Mouse (Mus musculus): ENCODE data around the gene Tmem185b.

Gene Tmem185b

DNA sequence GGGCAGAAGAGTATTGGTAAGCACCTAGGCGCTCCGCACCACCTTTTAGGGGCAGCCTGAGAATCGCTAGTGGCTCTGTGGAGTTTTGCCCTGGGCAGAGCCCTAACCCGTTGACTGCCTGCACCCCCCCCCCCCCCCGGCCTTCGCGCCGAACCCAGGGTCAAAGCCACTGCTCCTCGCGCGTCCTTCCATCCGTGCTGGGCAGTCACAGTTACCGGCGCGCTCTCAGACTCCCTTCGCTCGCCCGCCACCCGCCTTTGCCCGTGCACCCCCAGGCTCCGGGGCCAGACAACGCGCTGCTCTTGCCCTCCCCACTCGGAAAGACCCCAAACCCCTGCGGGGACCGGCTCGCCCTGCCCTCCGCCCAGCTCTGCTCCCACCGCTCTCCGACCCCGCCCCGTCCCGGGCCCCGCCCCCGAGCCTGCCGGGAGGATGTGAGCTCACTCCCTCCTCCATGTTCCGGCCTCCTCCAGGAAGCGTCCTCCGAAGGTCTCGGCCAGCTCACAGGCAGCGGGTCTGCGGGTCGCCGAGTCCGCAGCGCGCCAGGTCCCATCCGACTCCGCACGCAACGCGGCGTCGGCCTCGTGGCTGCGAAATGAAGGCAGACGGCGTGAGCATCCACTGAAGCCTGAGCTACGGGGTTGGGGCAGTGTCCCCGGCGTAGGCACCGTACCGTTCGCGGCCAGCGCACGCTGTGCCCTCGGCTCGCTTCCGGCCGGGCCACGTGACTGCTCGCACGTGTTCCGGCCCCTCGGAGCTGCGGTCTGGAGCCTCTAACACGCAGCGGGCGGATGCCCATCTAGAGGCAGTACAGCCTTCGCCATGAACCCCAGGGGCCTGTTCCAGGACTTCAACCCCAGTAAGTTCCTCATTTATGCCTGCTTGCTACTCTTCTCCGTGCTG lies at the start of gene Tmem185b:
TSS of gene Tmem185b (plus strand) at position 472 of the 903 bp plus-strand sequence.
- in situ Hi-C loops (cut with MboI, MseI), result no loop called here

DNA sequence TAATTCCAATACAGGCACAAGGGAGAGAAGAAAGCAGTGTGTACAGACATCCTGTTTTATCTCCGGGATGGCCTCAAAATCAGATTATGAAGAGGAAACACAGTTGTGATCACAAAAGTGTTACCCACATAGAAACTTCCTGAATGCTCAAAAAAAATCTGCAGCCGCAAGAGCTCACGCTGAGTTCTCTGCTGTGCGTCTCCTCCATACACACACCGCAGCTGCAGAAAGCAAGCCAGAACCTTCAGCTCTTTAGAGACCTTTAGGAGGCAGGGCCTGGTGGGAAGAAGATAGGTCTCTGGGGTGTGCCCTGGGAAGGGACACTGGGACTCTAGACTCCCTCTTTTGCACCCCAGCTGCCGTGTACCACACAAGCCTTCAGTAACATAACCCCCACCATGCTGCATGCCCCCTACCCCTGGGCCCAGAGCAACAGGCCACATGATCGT lies 49.0 kb upstream of the Tmem185b start:
- in situ Hi-C loops (cut with MboI, MseI), result loop anchor here (10.0 kb wide), 1 partner anchor 392 kb away; no protein-coding TSS in a partner anchor

DNA sequence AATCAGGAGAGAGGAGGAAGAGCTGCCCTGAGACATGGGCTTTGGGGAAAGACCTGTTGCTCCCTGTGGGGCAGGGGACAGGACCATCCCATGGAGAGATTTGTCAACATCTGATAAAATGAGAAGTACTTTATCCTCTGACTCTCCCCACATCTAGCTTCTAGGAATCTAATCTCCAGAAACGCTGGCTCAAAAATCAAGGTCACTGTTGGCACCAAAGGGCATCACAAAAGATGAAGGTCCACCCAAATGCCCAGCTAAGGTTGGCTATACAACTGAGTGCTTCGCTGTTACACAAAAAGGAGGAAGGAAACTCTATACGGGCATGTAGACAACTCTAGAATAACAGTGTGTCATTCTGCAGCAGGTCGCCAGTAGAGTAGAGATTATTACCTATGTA lies 46.3 kb upstream of the Tmem185b start:
- in situ Hi-C loops (cut with MboI, MseI), result loop anchor here (10.0 kb wide), 1 partner anchor 395 kb away; no protein-coding TSS in a partner anchor

DNA sequence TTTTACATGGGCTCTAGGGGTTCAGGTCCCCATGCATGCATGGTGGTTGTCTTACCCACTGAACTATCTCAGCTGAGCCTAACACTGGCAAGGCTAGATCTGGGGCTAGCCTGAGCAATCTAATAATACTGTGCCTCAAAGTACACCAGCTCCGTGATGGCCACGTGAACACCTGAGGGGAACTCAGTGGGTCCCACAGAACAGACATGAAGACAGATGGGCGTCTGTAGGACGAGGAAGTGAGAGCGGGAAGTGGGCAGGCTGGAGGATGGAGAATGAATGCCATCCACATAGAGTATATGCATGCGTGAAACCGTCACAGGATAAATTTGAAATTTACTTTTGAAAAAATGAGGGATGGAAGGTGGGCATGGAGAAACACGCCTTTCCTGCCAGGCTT lies 45.3 kb upstream of the Tmem185b start:
- in situ Hi-C loops (cut with MboI, MseI), result no loop called here

DNA sequence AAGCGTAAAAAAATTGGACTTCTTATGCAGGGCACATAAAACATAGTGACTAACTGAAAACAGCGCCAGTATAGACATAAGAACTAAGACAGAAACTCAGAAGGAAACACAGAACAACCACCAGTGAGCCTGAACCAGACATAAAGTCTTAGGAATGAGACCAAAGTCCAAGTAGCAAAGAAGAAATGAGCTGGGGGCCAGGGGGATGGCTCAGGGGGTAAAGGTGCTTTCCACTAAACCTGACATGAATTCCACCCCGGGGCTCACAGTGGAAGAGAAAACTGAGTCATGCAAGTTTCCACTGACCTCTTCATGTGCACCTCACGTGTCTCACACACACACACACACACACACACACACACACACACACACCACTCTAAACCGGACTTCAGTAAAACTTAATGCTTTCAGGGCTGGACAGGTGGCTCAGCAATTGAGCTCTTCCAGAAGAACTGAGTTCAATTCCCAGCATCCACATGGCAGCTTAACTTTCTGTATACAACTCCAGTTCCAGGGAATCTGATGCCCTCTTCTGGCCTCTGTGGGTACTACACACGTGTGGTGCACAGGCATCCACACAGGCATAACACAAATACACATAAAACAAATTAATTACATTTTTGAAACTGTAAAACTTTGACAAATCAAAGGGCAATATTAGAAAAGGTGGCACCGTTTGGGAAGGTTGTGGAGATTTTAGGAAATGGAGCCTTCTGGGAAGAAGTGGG lies 44.6 kb upstream of the Tmem185b start:
- in situ Hi-C loops (cut with MboI, MseI), result no loop called here

DNA sequence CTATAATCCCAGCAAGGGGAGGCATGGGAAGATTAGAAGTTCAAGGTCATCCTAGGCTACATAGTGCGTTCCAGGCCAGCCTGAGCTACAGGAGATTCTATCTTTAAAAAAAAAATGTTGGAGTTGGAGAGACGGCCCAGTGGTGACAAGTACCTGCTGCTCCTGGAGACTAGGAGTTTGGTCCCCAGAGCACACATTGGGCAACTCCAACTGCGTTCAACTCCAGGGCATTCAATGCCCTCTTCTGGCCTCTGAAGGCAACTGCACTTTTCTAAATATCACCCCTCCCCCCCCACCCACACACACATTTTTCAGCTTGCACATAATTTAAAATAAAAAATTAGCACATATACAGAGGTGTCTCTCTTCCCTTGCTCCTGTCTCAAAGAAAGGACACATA lies 43.1 kb upstream of the Tmem185b start:
- in situ Hi-C loops (cut with MboI, MseI), result no loop called here

DNA sequence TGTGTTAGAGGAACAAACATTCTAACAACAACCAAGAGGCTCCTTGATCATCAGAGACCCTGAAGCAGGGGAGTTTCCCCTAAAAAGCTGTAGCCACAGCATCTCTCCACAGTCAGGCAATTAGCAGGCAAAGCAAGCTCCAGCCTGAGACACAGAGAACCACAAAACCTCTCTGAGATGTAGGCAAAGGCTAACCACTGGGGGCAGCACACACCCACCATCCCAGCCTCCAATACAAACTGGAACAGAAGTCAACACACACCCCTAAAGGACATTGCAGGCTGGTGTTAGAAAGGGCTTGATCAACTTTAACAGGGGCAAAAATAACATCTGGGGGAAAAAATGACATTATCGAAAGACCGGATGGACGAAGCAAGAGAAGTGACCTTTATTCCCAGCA lies 41.5 kb upstream of the Tmem185b start:
- in situ Hi-C loops (cut with MboI, MseI), result no loop called here

DNA sequence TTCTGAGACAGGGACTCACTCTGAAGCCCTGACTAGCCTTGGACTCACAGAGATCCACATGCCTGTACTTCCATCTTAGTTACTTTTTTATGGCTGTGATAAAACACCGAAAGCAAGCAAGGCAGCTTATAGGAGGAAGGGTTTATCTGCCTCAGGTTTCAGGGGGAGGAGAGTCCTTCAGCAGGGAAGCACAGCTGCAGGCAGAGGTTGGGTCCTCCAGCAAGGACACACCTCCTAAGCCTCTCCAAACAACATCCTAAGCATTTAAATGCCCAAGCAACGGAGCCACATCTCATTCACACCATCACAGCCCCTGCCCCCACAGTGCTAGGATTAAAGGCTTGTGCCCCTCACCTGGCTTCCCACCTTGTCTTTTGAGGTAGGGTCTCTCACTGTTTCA lies 40.1 kb upstream of the Tmem185b start:
- in situ Hi-C loops (cut with MboI, MseI), result no loop called here

DNA sequence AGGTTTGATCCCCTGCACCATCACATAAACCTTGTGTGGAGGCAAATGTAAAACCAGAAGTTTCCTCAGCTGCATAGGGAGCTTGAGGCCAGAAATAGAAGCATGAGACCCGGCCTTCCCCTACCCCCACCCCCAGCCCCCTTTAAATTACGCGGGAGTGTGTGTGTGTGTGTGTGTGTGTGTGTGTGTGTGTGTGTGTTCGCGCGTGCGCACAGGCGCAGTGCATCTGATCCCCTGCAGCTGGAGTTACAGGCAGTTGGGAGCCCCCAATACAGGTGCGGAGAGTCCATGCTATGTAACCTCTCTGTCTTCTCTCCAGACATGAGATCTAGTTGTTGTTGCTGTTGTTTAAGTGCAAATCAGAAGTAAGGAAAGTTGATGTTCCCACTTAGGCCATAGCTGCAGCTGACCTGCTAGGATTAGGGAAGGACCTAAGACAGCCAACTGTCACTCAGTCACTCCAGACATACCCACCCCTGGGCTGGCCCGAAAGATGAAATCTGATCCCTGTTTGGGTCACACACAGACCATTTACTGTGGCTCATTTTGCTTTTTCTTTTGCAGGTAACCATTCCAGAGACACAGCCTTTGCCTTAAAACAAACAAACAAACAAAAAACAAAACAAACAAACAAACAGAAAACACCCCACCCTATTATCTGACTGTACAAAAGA lies 37.9 kb upstream of the Tmem185b start:
- in situ Hi-C loops (cut with MboI, MseI), result no loop called here

DNA sequence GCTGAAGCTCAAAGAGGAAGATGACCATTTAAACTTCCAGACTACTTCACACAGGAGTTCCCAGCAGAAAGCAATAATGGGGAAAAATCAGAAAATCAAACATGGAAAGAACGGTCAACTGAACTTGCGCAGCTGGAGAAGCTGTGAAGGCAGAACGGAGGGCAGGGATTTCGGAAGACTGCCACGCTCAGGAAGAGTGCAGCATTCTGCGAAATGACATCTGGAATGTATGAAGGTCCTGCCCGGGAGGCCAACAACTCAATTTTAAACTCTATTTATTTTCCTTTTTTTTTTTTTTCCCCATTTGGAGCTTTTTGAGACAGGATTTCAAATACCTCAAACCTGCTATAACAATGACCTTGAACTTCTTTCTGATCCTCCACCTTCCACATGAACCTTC lies 35.2 kb upstream of the Tmem185b start:
- in situ Hi-C loops (cut with MboI, MseI), result no loop called here

DNA sequence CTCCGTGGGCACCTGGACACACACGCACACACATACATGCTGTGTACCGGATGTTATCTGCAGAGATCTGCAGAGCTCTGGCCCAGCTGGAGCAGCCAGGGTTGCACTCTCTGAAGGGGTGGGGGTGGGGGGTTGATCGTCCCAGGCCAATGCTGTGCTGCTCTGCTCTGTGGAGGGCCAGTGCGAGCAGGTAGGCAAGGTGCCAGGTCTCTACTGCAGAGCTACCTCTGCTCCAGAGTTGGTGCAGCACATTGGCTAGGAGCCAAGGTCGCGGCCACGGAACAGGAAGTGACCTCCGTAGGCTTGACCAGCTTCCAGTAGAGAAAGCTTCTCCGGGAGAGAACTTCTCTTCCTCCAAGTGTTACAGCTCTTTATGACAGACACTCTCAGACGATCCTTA lies 33.9 kb upstream of the Tmem185b start:
- in situ Hi-C loops (cut with MboI, MseI), result no loop called here

DNA sequence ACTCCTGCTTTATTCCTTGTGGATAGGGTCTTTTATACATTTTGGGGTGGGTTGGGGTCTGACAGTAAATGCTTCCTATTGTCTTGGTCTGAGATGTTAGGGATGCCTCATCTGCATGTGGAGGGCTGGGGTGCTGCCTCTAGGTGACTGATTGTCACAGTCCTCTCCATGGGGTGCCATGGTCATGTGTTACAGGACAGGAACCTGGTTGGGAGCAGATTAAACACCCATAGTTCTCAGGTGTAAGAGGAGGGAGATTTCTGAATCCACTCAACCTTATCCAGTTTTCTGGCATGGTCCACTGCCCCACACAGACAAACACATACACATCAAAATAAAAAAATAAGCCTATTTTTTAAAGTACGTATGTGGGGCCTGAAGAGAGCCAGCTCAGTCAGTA lies 33.5 kb upstream of the Tmem185b start:
- in situ Hi-C loops (cut with MboI, MseI), result no loop called here

DNA sequence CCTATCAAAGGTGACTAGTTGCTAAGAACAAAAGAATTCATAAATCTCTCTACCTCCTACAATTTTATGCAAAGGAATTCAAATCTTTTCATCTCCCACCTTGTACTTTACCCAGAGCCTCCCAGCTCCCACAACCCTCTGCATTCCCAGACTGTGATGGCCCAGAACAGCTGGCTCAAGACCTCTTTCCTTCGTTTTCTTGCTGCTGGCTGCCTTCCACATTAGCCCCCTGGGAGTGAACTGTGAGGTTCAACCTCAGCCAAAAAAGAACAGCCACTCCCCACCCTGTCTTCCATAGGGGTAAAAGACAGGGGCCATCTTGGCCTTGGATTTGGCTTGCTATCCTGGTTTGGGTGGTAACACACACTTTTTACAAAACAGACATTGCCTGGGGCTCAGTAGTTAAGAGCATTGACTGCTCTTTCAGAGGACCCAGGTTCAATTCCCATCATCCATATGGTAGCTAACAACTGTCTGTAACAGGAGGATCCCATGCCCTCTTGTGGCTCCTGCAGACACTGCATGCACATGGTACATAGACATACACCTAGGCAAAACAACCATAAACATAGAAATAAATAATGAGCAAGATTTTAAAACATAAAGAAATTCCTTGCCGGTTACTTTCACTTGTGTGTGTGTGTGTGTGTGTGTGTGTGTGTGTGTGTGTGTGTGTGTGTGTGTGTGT lies 31.8 kb upstream of the Tmem185b start:
- in situ Hi-C loops (cut with MboI, MseI), result no loop called here

DNA sequence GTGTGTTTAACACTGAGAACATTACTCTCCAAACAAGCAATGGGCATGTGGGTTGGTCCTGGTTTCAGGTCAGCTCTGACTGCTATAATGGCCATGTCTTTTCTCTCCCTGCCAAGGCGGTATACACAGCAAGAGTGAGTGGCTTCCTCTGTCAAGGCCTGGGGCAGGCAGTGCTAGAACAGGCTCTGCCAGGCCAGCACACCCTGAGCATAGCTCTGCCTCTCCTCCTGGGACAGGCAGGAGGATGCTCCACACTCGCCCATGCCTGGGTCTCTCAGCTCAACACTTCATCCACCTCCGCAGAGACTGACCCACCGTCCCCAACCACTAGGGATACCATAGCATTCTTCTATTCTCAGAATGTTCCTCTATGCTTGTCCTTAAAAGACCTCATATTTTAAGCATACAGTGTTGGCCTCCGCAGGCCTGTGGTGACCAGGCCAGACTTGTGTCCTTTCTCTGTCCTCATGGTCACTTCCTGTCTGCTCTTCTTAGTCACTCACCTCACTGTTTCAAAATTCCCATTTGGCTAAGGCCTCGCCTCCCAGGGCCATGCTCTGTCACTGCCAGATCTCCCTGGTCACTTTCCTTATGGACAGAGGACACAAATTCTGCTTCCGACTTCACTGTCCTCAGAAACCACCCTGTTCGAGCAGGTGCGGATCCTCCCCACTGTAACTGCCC lies 31.1 kb upstream of the Tmem185b start:
- in situ Hi-C loops (cut with MboI, MseI), result no loop called here

DNA sequence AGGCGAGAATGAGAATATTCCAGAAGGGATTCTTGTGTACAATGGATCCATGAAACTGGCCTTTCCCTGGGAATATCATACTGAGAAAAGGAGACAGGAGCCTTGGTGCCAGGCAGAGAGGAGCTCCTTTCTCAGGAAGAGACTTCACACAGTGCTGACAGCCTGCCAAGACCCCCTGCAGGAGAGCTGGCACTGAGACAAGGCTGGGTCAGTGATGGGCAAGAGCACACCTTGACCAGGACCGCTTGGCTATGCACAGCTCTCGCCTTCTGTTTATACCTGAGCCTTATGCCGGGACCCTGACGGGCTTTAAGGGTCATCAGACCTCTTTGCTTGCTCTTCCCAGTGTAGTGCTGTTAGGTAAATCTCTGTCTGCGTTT lies 30.6 kb upstream of the Tmem185b start:
- in situ Hi-C loops (cut with MboI, MseI), result no loop called here

DNA sequence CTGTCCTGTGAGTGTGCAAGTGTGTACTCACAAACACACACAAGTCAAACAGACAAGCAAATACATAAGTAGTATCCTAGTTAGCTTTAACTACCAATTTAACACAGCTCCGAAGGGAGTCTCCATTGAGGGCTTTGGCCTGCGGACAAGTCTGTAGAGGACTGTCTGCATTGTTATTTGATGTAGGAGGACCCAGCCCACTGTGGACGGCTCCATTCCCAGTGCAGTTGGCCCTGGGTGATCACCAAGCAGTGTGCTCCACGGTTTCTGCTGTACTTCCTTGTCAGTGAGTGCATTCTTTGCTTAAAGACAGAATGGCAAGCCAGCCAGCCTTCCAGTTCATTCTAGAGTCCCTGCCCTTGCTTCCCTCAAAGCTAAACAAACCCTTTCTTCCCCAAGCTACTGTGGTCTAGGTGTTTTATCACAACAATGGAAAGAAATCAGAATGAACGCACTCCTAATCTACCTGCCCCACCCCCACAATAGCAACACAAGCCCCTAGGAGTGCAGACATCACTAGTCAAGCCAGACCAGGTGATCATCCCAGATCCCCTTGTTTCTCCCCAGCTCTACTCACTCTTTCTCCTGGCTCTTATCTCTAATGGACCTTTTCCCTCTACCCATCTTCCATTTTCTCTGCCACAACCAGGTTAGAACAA lies 28.5 kb upstream of the Tmem185b start:
- in situ Hi-C loops (cut with MboI, MseI), result no loop called here

DNA sequence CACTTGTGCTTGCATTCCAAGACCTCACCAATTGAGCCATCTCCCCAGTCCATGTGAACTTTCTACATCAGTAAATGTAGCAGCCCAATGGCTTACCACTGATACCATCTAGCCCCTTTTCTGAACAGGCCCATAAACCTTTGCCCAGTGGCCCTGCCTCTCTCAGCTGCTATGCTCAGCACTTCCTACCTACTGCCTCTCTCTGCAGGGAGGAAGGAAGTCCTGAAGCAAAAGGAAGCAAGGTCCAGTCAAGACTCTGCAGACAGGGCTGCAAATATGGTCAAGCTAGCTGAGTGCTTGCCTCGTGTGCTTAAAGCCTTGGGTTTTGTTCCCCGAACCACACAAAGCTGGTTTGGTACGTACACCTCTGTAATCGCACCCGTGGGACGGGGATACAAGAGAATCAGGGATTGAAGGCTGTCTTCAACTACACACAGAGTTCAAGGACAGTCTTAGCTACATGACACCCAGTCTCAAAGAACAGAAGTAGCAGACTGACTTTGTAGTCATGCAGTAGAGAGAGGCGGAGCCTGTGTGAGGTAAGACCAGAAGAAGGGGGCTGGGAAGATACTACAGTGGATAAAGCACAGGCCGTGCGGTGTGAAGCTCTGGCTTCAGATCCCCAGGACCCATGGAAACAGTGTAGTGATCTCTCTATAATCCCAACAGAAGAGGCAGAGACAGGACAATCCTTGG lies 27.3 kb upstream of the Tmem185b start:
- in situ Hi-C loops (cut with MboI, MseI), result no loop called here

DNA sequence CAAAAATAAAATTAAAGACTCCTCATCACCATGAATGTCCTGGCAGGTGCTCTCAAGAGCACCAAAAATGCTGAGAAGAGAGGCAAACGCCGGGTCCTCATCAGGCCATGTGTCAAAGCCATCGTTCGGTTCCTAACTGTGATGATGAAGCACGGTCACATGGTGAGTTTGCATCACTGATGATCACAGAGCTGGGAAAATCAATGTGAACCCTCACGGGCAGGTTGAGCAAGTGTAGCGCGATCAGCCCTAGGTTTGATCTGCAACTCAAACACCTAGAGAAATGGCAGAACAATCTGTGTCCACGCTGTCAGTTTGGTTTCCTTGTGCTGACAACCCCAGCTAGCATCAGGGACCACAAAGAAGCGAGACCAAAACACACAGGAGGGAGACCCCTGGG lies 26.5 kb upstream of the Tmem185b start:
- in situ Hi-C loops (cut with MboI, MseI), result no loop called here

DNA sequence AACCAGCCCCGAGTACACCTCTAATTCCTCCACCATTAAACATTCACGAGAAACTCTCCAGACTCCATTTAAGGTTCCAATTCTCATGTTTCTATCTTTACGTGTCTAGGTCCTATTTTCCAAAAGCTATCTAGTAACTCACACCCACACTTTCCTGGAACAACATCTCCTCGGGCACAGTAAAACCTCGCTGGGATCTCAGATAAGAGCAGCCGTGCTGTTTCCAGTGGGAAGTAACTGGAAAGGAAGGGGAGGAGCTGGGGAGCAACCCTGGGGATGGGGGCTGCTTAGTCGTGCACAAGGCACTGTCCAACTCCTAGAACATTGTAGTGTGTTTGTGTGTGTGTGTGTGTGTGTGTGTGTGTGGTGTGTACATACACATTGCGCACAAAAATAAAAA lies 24.1 kb upstream of the Tmem185b start:
- in situ Hi-C loops (cut with MboI, MseI), result no loop called here

DNA sequence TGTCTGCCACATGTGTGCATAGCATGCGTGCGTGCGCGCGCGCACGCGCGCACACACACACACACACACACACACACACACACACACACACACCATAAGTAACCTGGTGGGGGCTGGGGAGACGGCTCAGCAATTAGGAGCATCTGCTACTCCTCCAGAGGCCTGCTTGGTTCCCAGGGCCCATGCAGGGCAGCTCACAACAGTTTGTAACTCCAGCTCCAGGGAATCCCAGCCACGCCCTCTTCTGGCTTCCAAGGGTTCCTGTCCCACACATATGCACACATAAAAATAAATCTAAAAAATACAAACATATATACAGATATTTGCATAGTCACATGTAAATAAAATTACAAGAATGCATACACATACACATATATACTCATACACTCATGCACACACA lies 23.2 kb upstream of the Tmem185b start:
- in situ Hi-C loops (cut with MboI, MseI), result no loop called here
